Mouse (Mus musculus) ovary, postnatal 36 days (tissue): ENCODE results near the gene Foxl1.
A peak's percentile ranks its signal among the peaks of the same experiment; 100 is the strongest.
"Not testable (repeated sequence)": the region's sequence is repeated elsewhere in the genome, so short reads cannot be mapped to it uniquely, and the experiment has no call there.

ENCODE experiments used
- DNase-seq: peaks from one replicate; pipeline ENCODE4 v3.0.0; 2022; ENCODE audit warnings: low spot score, mixed read lengths

The Foxl1 gene

DNA sequence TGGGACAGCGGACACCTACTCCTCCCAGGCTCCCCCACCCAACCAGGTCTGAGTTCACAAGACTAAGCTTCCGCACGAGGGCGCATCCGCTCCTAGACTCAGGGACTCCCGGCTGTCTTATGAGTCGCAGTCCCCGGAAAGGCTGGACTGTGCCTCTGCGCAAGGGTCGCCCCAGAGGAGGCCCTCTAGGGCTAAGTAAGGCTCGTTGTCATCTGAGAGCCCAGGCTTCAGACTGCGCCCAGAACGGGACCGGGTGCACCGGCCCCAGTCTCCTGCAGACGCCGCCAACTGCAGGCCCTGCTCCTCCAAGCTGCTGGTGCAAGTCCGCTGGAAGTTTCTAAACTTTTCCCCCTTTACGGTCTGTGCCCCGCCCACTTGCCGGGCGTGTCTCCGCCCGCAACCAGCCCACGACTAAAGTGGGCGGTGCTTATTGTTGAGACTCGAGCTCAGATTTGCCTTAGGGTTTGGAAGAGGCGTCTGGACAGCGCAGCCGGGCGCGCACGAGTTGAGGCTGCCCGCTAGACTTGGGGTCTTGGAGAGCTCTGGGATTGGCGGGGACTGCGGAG, 2.3 kb upstream of the Foxl1 start:
- DNase-seq: peak; percentile 71

DNA sequence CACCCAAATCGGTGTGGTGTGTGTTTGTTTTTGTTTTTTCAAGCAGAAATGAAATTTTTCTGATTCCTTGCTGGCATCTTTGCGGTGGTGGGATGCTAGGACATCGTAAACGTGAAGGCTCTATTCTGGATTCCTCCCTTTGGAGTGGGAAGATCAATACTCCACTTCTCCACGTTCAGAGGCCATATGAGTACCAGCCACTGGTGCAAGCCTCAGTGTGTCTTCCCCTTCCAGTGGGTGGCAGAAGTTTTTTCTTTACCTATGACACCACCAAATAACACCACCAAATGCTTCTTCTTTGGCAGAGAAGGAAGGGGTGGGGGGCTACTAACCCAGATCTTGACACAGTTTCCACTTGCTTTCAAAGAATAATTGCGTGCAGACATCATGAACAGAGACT, 1.5 kb upstream of the Foxl1 start:
- no peak for DNase-seq

DNA sequence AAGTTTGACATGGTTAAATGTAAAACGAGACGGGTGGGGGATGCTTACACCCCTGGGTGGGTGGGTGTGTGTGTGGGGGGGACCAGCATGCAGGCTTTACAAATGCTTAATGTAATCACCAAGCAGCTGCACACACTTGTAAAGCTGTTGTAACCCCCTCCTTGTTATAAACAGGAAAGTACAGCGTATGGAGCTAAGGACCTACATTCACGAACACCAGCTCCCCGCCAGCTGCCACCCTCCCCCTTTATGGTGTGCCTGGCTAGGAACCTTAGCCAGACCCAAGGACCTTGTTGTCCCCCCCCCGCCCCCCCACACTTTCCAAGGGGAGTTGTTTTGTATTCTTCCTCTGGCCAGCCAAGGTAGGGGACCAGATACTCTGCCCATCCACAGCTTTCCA, 1.0 kb upstream of the Foxl1 start:
- no peak for DNase-seq

DNA sequence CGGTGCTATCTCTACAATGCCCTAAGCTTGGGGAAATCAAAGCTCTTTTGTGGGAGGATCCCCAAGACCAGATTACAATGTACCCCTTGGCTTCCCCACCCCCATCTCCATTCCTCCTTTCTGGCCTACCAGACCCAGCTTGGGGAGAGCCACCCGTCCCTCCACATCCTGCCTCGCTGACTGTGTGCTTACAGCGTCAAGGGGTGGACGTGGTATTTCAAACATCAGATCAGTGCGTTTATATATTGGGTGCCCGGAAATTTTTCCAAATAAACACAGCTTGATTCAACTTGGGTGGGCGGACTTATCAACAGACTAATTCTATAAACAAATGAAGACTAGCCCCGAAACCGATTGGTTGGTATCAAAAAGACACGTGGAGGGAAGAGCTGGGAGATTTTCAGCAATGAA, 444 bp upstream of the Foxl1 start:
- no peak for DNase-seq

DNA sequence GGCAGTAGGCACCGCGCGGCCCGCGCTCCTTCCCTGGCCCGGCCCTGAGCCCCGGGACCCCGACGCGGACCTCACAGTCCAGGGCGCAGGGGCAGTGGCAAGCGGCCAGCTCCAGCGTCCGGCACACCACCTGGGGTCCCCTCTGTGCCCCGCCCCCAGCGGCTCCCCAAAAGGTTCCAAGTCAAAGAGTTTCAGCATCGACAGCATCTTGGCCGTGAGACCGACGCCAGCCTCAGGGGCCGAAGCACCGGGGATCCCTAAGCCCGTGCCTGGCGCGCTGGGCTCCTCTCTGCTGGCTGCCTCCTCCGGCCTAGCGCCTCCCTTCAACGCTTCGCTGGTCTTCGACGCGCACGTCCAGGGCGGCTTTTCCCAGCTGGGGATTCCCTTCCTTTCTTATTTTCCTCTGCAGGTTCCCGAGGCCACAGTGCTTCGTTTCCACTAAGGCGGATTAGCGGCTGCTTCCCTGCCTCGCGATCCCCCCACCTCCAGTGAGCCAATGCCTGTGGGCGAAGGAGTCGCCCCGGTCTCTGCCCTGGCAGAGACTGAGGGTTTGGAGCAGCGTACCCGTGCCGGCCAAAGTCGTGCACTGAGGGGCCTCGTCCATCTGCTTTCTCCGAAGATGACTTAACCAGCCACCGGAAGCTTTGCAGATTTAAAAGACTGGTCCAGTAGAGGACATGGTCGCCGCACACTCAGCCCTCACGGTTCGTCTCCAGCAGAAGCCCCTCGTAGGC, 958 bp downstream of the Foxl1 start:
- no peak for DNase-seq

DNA sequence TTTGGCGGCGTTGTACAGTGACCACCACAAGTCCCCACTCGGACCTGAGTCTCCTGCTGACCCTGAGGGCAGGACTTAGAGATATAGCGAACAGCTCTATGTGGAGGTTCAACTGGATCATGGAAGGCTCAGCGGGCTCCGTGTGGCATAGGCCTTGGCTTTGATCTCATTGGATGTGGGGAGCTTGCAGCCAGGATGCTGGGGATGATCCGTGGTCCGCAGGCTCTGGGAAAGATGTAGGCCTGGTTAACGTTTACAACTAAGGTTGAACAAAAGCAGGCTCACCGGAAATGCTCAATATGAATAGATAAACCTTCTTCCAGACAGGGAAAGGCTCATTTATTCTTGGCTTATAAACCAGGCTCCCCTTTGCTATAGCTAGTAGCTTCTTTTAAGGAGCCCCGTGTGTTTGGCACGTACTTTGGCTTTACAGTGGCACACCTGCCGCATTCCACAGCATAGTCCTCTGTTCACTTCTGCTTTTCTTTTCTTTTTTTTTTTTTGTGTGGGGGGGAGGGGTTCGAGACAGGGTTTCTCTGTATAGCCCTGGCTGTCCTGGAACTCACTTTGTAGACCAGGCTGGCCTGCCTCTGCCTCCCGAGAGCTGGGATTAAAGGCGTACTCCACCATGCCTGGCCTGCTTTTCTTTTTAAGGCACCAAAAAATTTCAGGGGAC, 1.7 kb downstream of the Foxl1 start:
- DNase-seq: no peak

DNA sequence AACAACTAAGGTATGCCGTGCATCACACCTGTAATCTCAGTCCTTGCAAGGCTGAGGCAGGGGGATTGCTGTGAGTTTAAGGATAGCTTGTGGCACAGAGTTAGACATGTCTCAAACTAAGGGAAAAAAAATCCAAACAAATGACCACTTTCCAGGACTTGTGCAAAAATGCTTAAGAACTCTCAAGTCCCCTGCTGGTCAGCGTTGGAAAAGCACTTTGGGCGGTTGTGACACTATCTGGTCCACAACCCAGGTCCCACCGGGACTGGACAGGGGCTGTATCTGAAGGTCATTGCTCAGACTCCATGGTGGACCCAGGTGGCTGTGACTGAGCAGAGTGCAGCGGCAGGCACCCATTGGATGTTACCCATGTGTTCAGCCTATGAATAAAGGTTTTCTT, 2.8 kb downstream of the Foxl1 start:
- DNase-seq: no peak

DNA sequence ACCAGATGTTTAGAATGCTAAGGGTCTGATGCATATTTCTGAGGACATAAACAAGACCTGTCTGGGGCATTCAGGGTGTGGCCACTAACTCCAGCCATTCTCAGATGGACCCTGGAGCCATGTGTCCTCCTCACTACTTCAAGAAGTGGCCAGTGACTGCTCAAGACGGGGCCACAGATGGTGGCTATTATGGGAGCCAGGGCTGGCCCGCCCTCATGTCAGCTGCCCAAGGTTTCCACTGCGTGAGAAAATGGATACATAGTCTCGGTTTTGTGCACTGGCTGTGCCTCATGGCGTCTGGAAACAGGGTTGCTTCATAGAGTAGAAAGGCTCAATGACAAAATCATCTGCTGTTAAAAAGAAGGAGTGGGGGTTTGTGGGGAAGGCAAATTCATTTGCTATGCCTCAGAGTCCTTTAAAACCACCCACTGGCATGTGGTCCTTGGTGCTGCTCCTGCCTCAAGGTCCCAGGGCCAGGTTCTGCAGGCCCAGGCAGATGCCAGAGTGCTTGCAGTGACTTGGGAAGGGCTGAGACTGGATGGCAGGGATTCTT, 5.3 kb downstream of the Foxl1 start:
- DNase-seq: no peak

DNA sequence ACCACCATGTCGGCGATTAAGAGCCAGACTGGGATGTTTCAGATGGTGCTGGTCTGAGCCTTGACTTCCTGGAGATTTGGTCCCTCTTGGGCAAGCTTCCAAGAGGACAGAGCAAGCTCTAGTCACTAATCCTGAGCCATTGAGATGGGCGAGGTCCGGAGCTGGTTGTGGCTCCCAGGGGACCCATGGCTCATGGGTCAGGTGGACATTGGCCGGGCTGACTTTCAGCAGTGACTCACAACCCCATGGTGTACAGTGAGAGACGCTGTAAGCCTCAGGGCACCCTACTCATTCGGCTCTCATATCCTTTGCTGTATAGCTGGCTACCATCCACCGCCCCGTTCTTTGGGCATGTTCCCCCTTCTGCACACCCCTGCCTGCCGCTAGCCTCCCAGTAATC, 6.4 kb downstream of the Foxl1 start:
- no peak for DNase-seq

DNA sequence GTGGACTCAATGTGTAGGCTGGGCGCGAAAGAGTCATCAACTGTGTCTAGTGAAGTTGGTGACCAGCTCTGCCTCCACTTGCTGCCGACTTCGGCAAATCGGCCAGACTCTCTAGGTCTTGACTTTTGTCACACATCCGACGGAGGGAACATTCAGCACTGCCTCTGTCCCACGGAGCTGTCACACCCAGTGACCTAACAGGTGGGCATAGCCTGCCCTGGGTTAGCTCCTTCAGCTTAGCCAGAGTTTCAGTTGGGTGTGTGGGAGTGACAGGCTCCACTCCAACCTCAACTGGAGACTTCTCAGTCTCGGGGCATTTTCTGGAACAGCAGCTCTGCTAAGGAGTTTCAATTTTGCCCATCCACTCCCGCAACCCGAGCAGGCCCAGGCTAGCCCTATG, 6.8 kb downstream of the Foxl1 start:
- no peak for DNase-seq

DNA sequence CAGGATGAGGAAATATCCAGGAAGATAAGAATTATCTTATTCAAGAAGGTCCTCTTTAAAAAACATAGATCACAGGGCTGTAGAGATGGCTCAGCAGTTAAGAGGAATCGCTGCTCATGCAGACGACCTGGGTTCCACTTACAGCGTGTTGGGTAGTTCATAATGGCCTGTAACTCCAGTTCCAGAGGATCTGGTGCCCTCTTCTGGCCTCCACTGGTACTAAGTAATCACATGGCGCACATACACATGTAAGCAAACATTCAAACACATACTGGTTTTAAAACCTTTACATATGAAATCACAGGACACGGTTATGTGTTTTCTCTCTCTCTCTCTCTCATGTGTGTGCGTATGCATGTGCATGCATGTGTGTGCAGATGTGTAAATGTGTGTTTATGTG, 9.1 kb downstream of the Foxl1 start:
- no peak for DNase-seq

DNA sequence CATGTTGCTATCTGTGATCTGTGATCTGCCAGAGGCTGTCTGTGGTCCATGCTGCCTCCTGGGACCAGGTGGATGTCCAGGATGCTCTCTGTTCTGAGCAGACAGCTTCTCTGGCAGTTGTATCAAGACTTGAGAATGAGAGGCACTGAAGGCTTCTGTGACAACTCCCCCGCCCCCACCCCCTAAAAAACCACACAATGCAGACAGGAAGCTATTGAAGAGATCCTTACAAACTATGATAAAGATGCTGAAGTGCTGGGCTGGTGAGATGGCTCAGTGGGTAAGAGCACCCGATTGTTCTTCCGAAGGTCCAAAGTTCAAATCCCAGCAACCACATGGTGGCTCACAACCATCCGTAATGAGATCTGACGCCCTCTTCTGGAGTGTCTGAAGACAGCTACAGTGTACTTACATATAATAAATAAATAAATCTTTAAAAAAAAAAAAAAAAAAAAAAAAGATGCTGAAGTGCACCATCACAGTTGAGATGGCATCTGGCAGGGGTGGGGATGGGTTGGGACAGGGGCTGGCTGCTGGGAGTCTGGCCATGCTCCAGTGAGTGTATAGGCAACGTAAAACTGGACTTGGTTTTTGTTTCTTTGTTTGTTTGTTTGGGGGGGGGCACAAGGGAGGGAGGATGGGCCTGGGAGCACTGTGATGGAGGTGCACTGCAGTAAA, 17.9 kb downstream of the Foxl1 start:
- DNase-seq: not testable (repeated sequence)

DNA sequence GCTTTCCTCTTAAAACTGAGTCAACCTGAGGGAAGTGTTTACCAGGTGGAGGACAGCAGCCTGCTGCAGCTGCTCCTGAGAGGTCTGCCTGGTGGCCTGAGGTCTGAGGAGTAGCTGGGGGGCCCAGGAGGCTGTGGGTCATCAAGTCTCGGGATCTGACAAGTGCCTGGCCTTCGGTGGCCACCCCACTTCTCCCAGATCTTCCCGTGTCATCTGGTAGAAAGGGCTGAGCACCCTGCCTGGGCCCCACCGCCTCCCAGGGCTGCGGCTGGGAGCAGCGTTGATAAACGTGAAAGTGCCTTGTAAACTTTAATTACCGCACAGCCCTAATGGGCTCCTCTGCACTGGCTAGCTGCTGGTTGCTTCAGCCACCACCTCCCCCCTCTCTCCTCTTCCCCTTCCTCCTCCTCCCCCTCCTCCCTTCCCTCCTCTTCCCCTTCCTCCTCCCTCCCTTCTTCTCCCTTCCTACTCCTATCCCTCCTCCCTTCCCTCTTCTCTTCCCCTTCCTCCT, 20.9 kb downstream of the Foxl1 start:
- no peak for DNase-seq

DNA sequence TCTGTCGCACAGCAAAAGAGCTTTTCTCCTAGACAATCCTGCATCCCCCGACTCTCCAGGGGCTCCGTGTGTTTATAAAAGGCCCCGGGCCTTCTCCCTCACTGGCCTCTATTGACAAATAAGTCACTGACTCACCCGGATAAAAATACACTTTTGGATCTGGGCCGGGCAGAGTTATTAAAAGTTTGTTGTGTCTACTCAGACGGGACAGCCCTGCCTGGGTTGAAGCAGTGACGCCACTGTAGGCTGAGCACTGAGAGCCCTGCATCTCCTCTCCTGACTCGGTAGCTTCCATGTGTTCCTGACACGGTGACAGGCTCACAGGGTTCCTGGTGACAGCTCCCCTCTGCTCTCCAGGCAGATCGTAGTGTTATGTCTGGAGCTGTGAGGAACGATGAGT, 24.7 kb downstream of the Foxl1 start:
- DNase-seq: no peak

DNA sequence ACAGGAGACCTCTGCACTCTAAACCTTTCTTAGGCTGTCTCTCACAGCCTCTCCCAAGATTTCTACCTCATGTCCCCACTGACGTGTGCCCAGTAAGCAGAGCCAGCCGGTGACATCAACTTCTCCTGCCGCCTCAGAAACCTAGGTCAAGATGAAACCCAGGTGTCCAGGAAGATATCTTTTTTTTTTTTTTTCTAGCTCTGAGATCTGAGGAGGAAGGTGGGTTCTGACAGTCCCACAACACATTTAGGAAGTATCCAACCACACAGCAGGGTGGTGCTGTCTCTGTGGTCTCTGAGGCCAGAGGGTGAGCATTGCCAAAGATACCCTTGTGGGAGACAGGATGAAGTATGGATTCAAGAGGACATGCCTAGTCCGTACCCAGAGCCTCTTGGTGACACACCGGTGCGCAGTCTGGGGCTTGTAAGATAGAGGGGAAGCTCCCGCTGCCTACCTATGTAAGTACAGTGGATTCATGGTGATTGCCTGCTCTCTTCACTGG, 29.3 kb downstream of the Foxl1 start:
- DNase-seq: no peak

DNA sequence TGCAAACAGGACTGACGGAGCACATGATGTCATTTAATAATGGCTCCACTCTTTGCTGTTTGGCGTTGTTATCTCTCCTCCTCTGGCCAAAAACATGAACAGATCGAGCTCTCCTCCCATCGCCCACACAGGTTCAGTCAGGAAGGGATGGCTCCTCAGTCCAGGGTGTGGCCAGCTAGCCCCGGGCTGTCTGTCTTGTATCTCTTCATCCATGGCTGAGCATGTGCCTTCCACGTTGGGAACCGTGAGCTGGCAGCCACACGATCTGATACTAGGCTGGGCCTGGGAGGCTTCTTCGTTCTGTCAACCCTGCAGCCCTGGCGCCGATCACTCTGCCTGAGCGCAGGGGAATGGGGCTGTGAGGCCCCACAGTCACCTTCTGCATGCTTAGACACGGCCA, 31.1 kb downstream of the Foxl1 start:
- DNase-seq: no peak

DNA sequence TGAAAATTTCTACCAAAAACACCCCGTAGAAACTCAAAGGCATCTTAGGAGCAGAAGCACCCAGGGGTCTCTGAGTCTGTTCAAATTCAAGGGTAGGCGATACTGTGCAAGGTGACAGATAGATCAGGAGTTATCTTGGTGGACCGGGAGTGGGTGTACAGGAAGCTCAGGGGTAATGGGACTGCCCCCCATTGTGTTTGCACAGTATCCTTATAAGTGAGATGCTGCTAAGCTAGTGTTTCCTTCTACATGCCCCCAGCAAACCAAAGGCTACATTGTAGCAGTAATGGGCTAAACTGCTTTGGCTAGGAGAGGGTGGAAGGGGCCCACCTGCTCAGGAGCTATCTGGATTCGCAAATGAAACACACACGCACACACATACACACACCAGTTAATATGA, 33.7 kb downstream of the Foxl1 start:
- DNase-seq: no peak

DNA sequence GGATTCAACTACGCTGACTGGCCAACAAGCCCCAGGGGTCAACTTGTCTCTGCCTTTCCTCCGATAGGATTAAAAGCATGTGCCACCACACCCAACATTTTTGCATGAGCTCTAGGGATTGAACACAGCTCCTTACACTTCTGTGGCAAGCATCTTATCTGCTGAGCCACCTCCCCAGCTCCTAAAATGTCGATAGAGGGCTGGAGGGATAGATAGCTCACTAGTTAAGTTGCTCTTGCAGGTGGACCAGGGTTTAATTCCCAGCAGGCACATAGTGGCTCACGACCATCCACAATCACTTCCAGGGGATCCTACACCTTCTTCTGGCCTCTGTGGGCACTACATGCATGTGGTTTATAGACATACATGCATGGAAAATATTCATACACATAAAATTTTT, 34.7 kb downstream of the Foxl1 start:
- DNase-seq: no peak

DNA sequence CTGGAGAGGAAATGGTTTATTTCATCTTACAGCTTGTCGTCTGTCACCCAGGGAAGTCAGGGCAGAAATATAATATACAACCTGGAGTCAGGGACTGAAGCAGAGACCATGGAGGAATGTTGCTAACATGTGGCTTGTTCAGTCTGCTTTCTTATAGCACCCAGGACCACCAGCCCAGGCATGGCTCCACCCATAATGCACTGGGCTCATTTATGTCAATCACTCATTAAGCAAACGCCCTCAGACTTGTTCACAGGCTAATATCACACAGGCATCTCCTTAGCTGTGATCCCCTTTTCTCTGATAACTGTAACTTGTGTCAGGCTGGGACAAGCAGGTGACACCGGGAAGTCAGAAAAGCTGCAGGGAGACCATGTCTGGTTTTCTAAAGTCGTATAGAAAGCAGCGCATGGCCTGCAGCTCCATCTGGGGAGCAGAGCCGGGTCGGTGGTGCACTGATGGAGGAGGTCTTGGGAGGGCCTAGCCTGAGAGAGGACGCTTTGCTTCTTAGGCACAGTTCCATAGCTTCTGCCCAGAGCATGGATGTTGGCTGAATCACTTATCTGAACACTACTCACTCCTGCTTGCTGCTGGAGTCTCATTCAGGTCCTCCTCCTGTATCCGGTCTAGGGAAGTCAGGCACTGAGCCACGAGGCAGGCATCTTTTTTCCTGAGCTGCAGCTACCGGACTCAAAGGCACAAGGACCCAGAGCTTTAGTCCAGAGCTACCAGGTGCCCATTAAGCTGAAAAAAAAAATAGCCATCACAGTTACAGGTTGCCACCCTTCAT, 35.4 kb downstream of the Foxl1 start:
- DNase-seq: no peak

DNA sequence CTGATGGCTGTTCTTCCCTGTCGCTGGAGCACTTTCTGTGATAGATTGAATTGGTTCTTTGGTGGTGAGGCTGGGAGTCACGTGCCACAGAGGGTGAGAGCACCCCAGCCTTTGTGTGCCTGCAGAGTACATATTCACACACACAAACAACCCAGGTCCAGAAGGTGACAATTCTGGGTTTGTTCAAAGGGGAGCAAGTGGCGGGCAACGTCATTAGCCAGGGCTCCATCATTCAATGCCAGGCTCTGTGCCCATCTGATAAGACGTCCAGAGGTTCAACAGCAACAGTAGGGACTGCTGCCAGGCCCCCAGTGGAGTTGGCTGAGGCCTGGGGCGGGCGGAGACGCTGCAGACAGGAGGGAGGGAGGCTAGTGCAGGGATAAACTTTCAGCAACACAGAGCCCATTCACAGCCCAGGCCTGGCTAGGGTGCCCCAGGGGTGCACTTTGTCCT, 36.3 kb downstream of the Foxl1 start:
- peak; percentile 58 for DNase-seq

DNA sequence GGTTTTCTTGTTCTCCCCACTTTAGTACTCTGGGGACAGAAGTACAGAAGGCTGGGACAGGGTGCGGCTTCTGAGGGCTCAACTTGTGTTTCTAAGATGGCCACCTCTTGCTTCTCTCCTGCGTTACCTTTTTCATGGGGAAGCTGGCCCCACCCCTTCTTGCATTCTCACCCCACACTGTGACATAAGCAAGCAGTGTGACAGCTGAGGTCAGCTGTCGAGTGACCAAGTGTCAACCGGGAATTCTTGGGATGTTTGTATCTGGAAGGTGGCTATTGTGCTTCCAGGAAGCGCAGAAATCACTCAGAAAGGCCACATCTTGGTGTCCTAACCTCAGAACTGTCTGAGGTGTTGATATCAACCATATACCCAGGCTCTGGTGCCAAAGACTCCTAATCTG, 40.3 kb downstream of the Foxl1 start:
- DNase-seq: no peak
